Mouse (Mus musculus): ENCODE results near the gene Mcts1. TPM values are rescaled to one million over a fixed set of nuclear protein-coding genes. Genes with fewer than 3 reads are reported as not detected.
A peak's percentile ranks its signal among the peaks of the same experiment; 100 is the strongest.

The Mcts1 gene
- polyA plus RNA-seq, 1 experiment from 2014 or later: 82.4 TPM

DNA sequence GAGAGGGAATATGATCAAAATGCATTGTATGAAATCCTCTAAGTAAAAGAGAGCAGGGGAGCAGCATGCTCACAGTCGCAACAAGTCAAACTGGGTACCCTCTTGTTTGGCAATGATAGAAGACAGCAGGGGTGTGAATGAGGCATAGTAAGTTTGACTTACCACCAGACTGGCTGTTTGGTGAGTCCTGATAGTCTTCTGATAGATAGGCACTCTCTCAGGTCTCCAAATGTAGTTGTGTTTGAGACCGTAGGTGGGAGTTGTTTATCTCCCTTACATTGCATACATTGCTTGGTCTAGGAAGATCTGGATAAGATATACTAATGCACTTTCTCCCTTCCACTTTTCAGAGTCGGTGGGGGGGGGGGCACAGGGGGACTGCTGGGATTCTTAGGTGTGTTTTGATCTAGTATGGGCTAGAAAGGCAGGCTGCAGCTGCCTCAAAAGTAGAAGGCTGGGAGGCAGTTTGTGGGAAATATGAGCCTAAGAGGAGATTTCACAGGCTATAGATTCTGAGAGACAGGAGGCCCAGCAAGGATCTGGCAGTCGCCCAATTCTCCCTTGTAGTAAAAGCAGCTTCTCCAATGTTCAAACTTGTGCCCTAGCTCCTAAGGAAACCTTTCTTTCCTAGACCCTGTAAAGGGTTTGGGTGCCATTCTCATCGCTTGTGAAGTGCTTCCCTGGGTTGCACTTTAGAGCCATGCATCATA is 7.0 kb upstream of the Mcts1 start:
- Histone ChIP-seq H3K4me3 (ENCODE audit: low read depth, low read length) (no peak overlapping the region), H3K27ac (replicated peaks) (no peak overlapping the region), H3K4me1 (replicated peaks; ENCODE audit: control insufficient read depth, insufficient read depth) (no peaks in the 10 kb centered on the region), H3K27me3 (ENCODE audit: control insufficient read depth, insufficient read depth, low read length) (no peaks in the 10 kb centered on the region), H3K36me3 (ENCODE audit: control insufficient read depth, insufficient read depth, low read length) (no peaks in the 10 kb centered on the region), H3K9me3 (ENCODE audit: control insufficient read depth, low read length) (no peaks in the 10 kb centered on the region), H3K9ac (ENCODE audit: low read length) (no peak overlapping the region), H3K4me2 (replicated peaks; ENCODE audit: low read depth) (no peak overlapping the region)
- WGBS: 48% methylated on average over 5 of the region's 5 CpGs
- TF ChIP-seq EP300 (optimal IDR thresholded peaks at IDR 0.05): no peak
- no peak for TF ChIP-seq CTCF (IDR thresholded peaks at IDR 0.05; ENCODE audit: low read depth)
- no peak for DNase-seq (ENCODE audit: low spot score)
- no peak for ATAC-seq (ENCODE audit: low FRiP score, low TSS enrichment)

DNA sequence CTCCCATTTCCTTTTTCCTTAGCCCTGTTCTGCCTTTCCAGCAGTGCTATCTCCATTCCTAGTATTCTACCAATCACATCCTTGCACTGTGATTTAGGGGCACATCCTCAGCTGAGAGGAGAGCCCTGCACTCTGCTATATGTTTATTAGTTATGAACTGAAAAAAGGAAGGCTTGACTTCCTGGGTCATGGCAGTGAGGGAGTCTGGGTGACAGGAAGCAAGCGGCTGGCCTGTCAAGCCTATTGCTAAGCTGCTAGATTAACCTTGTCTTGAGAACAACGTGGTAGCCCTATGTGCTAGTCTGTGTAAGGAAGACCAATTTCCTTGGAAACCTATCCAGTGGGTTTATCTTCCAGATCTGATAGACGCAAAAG is 604 bp downstream of the Mcts1 start:
- 14% methylated on average over 3 of the region's 3 CpGs for WGBS
- Histone ChIP-seq H3K27ac (replicated peaks) (peak overlapping the region; percentile 89), H3K9me3 (ENCODE audit: control insufficient read depth, low read length) (no peaks in the 10 kb centered on the region), H3K27me3 (ENCODE audit: control insufficient read depth, insufficient read depth, low read length) (no peaks in the 10 kb centered on the region), H3K4me3 (ENCODE audit: low read depth, low read length) (peak overlapping the region; percentile 50), H3K9ac (ENCODE audit: low read length) (peak overlapping the region; percentile 67), H3K4me1 (replicated peaks; ENCODE audit: control insufficient read depth, insufficient read depth) (no peaks in the 10 kb centered on the region), H3K36me3 (ENCODE audit: control insufficient read depth, insufficient read depth, low read length) (no peaks in the 10 kb centered on the region), H3K4me2 (replicated peaks; ENCODE audit: low read depth) (peak overlapping the region; percentile 60)
- ATAC-seq (ENCODE audit: low FRiP score, low TSS enrichment): peak; percentile 72
- peak; percentile 18 for DNase-seq (ENCODE audit: low spot score)
- TF ChIP-seq EP300 (optimal IDR thresholded peaks at IDR 0.05) (no peak), CTCF (IDR thresholded peaks at IDR 0.05; ENCODE audit: low read depth) (no peak)

DNA sequence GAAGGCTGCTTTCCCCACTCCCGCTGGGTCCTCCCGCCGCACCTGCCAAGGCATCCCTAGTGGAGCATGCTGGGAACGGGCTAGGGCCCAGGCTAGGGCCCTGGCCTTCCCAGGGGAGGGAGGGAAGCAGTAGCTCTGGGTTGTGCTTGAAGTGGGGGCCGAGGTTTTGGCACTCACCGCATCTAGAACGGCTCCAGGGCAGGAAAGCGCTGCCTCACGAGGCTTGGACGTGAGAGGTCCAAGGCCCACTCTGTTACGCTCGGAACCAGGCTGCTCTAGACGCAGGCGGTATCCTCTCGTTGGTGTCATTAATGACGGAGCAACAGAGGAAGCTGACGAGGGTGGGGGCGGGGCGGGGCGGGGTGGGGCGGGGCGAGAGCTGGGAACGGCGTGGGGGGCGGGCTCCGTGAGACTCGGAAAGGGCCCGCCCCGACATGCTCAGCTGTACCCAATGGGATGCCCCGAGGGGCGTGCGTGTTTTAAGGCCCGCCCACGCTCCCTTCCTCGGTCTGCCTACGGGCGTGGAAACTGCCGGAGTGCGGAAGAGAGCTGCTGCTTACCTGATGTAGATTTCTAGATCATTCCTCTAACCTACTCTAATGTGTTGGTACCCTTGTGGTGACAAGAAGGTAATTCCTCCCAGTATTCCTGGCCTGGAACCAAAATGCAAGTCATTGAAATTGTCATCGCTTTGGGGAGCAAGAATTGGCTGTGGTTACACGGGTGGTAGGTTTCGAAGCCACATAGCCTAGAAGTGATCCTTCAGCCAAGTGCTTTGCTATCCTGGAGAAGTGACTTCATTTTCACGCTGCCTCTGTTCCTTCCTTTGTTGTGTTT is 34.6 kb downstream of the Mcts1 start, which contains the start of gene C1galt1c1:
Gene C1galt1c1 (minus strand): TSS at position 287 of the 837 bp plus-strand sequence.
- 20% methylated on average over 32 of the region's 43 CpGs for WGBS
- Histone ChIP-seq H3K4me2 (replicated peaks; ENCODE audit: low read depth) (peak within 1 kb of the TSS; percentile 46), H3K4me1 (replicated peaks; ENCODE audit: control insufficient read depth, insufficient read depth) (no peaks in the 10 kb centered on the region), H3K36me3 (ENCODE audit: control insufficient read depth, insufficient read depth, low read length) (no peaks in the 10 kb centered on the region), H3K9me3 (ENCODE audit: control insufficient read depth, low read length) (no peaks in the 10 kb centered on the region), H3K4me3 (ENCODE audit: low read depth, low read length) (peak within 1 kb of the TSS; percentile 42), H3K9ac (ENCODE audit: low read length) (peak within 1 kb of the TSS; percentile 61), H3K27ac (replicated peaks) (peak within 1 kb of the TSS; percentile 93), H3K27me3 (ENCODE audit: control insufficient read depth, insufficient read depth, low read length) (no peaks in the 10 kb centered on the region)
- DNase-seq (ENCODE audit: low spot score) (peak; percentile 93), ATAC-seq (ENCODE audit: low FRiP score, low TSS enrichment) (peak; percentile 99)
- TF ChIP-seq CTCF (IDR thresholded peaks at IDR 0.05; ENCODE audit: low read depth): peak; percentile 32
- TF ChIP-seq EP300 (optimal IDR thresholded peaks at IDR 0.05): no peak

DNA sequence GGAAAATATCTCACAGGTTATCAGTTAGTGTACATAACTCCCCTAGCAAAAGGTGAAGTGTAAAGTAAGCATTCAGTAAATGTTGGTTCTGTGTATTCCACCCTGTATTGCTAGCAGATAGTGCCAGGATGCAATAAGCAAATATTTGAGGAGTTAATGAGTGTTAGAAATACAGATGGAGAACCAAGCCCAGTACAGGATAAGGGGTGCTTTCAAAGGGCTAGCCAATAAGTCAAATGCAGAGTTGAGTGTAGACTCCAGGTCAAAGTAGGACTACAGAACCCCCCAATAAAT is 35.2 kb downstream of the Mcts1 start:
- Histone ChIP-seq H3K4me2 (replicated peaks; ENCODE audit: low read depth) (peak overlapping the region; percentile 44), H3K9me3 (ENCODE audit: control insufficient read depth, low read length) (no peaks in the 10 kb centered on the region), H3K4me3 (ENCODE audit: low read depth, low read length) (peak overlapping the region; percentile 21; the same call in 1 of the 2 replicates), H3K27me3 (ENCODE audit: control insufficient read depth, insufficient read depth, low read length) (no peaks in the 10 kb centered on the region), H3K36me3 (ENCODE audit: control insufficient read depth, insufficient read depth, low read length) (no peaks in the 10 kb centered on the region), H3K9ac (ENCODE audit: low read length) (no peak overlapping the region), H3K27ac (replicated peaks) (peak overlapping the region; percentile 63), H3K4me1 (replicated peaks; ENCODE audit: control insufficient read depth, insufficient read depth) (no peaks in the 10 kb centered on the region)
- ATAC-seq (ENCODE audit: low FRiP score, low TSS enrichment): no peak; the same call in 1 of the 2 replicates
- no peak for DNase-seq (ENCODE audit: low spot score)
- TF ChIP-seq EP300 (optimal IDR thresholded peaks at IDR 0.05) (no peak), CTCF (IDR thresholded peaks at IDR 0.05; ENCODE audit: low read depth) (no peak)

DNA sequence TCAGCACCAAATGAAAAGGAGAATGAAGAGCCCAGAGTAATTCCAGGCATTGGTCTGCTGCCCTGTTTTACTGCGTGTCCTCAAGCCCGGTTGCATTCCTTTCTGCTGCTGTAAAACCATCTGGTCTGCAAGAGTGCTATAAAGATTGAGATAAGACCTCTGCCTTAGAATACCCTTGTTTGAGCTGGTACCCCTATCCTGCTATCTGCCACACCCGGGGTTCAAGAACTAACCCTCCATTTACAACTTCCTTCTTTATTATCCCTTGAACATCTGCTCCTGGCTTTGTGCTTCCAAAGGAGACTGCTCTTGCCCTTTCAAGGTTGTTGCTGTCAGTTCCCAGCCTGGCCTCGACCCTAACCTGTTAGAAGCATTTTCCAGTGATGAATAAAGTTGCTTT is 41.1 kb downstream of the Mcts1 start:
- TF ChIP-seq EP300 (optimal IDR thresholded peaks at IDR 0.05): no peak
- no peak for TF ChIP-seq CTCF (IDR thresholded peaks at IDR 0.05; ENCODE audit: low read depth)
- 39% methylated on average over 4 of the region's 4 CpGs for WGBS
- H3K36me3 ChIP-seq (ENCODE audit: control insufficient read depth, insufficient read depth, low read length): no peaks in the 10 kb centered on the region
- H3K27ac ChIP-seq (replicated peaks): no peak overlapping the region
- H3K9ac ChIP-seq (ENCODE audit: low read length): no peak overlapping the region
- H3K4me3 ChIP-seq (ENCODE audit: low read depth, low read length): no peak overlapping the region
- DNase-seq (ENCODE audit: low spot score) (no peak), ATAC-seq (ENCODE audit: low FRiP score, low TSS enrichment) (no peak)
- no peaks in the 10 kb centered on the region for H3K27me3 ChIP-seq (ENCODE audit: control insufficient read depth, insufficient read depth, low read length)
- no peaks in the 10 kb centered on the region for H3K9me3 ChIP-seq (ENCODE audit: control insufficient read depth, low read length)
- H3K4me2 ChIP-seq (replicated peaks; ENCODE audit: low read depth): no peak overlapping the region
- H3K4me1 ChIP-seq (replicated peaks; ENCODE audit: control insufficient read depth, insufficient read depth): no peaks in the 10 kb centered on the region

DNA sequence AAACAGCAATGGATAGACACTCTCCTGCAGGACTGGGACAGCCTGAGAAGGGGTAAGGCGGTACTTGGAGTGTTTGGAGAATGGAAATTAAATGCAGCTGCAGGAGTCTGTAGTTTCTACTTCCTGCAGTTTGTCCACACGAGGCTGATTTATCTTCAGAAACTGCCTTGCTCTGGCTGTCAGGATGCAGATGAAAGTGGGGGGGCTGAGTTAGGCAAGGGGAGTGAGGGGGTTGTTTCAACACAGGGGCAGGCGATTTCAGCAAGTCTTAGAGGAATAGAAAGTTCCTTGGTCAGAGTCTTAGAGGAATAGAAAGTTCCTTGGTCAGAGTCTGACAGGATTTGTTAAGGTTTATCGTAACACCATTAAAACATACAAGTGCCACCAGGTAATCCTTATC is 41.8 kb downstream of the Mcts1 start:
- H3K9me3 ChIP-seq (ENCODE audit: control insufficient read depth, low read length): no peaks in the 10 kb centered on the region
- DNase-seq (ENCODE audit: low spot score): no peak
- TF ChIP-seq EP300 (optimal IDR thresholded peaks at IDR 0.05) (no peak), CTCF (IDR thresholded peaks at IDR 0.05; ENCODE audit: low read depth) (no peak)
- 60% methylated on average over 4 of the region's 4 CpGs for WGBS
- ATAC-seq (ENCODE audit: low FRiP score, low TSS enrichment): no peak
- no peak overlapping the region for H3K4me3 ChIP-seq (ENCODE audit: low read depth, low read length)
- no peaks in the 10 kb centered on the region for H3K4me1 ChIP-seq (replicated peaks; ENCODE audit: control insufficient read depth, insufficient read depth)
- no peaks in the 10 kb centered on the region for H3K27me3 ChIP-seq (ENCODE audit: control insufficient read depth, insufficient read depth, low read length)
- no peaks in the 10 kb centered on the region for H3K36me3 ChIP-seq (ENCODE audit: control insufficient read depth, insufficient read depth, low read length)
- no peak overlapping the region for H3K4me2 ChIP-seq (replicated peaks; ENCODE audit: low read depth)
- H3K27ac ChIP-seq (replicated peaks): no peak overlapping the region
- no peak overlapping the region for H3K9ac ChIP-seq (ENCODE audit: low read length)

Data from stomach, postnatal 0 days (tissue).